Mouse (Mus musculus) leukemia stem cell, adult 10-12 weeks (primary cell): Measurements from ENCODE around the gene Pmp22. TPM values are rescaled to one million over a fixed set of nuclear protein-coding genes. Genes with fewer than 3 reads are reported as not detected.

ENCODE experiments used
- polyA plus RNA-seq: library from polyadenylated mRNA; stranded (reverse); fragments of >175 nt; gene quantifications from 2 replicates; pipeline ENCODE4 v1.2.3, GENCODE M21; 2012; ENCODE audit warnings: low replicate concordance

Gene Pmp22
- polyA plus RNA-seq, result 3.1 TPM in 1 of 2 replicates, not detected in the other

DNA sequence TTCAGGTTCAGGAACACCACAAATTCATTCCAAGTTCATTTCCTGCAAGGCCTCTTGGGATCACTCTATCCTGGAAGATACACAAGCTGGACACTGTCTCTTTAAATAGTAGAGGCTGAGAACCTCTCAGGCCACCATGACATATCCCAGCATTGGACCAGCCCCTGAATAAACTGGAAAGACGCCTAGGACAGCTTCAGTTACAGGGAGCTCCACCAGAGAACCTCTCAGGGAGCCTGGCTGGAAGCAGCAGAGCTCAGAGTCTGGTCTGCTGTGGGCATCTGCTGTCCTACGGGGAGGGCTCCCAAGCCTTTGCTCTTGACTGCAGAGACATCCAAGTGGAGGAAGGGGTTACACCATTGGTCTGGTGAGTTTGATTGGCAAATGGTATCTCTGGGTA, at the start of gene Pmp22:
TSS of gene Pmp22 (plus strand) at position 199 of the 400 bp plus-strand sequence.

Other genes starting within 250 kb of the Pmp22 start
- gene Tvp23b, start 249.5 kb upstream of the Pmp22 start, polyA plus RNA-seq, result 1.5 and 1.8 TPM in 2 replicates
- not detected in 2 replicates for gene Cdrt4, start 177.8 kb upstream of the Pmp22 start, polyA plus RNA-seq
- not detected in 2 replicates for gene Tekt3, start 67.3 kb upstream of the Pmp22 start, polyA plus RNA-seq